In the genomic region with DNA sequence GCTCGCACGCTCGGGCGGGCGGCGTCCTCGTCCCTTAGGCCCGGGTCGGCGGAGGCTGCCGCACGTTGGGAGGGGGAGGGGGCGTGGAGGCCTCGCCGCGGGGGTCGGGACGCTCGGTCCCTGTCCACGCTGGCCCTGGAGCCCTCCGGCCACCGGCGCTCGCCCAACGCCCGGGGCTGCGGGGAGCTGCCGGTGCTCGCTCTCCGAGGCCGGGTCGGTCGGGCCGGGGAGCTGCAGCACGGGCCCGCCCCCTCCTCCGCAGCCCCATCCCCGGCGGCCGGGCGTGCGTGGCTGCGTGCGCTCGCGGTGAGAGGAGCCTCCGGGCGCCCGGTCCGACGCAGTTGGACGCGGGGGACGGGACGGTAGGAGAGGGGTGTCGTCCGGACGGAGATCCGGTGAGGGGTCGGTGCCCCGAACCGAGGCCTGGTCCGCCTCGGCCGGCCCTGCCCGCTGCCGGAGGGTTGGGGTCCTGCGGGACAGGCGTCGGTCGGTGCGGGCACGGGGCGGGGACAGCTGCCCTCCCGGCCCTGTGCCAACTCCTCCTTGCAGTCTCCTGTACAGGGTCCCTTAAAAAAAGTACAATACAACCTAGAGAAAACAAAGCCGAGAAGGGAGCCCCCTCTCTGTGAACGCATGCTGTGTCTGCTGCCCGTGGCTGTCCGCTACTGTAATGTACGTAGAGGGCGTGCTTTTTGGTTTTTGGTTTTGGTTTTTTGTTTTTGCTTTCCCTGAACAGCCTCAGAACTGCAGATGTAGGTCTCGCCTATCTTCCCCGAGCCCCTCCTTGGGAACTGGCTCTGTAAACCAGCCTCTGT, we compare ENCODE assay signal across 8 mouse cellular contexts. TPM values are rescaled to one million over a fixed set of nuclear protein-coding genes. Genes with fewer than 3 reads are reported as not detected.
DNase-seq lines count a peak whose midpoint lies in the region; ATAC-seq and TF ChIP-seq lines count a peak whose summit lies in the region.

No protein-coding gene starts in this region.

- H3K4me1 ChIP-seq in cerebellum, adult 2 months (ENCODE audit: control insufficient read depth, insufficient read depth, low read length): peaks cover 9% of the 10 kb centered on the region
- peaks cover 20% of the 10 kb centered on the region for H3K4me1 ChIP-seq in hindbrain, embryonic 12.5 days

- no peaks in the 10 kb centered on the region for H3K36me3 ChIP-seq in hindbrain, embryonic 12.5 days

- peak overlapping the region; percentile 93 for H3K9ac ChIP-seq in hindbrain, embryonic 12.5 days

- no peaks in the 10 kb centered on the region for H3K27me3 ChIP-seq in cerebellum, adult 2 months (ENCODE audit: control insufficient read depth, insufficient read depth, low read length)
- H3K27me3 ChIP-seq in hindbrain, embryonic 12.5 days: no peaks in the 10 kb centered on the region

- peak; percentile 73 for ATAC-seq in hindbrain, embryonic 12.5 days (ENCODE audit: low FRiP score)

- H3K27ac ChIP-seq in cerebellum, adult 2 months (ENCODE audit: insufficient read depth, low read length): peak overlapping the region; percentile 65
- H3K27ac ChIP-seq in hindbrain, embryonic 12.5 days: peak overlapping the region; percentile 90

- peak; percentile 61 for DNase-seq in Muller cell, postnatal 12 days (ENCODE audit: inconsistent ontology term)
- peak; percentile 57 to 70 for DNase-seq in cerebellum, adult 2 months
- peak; percentile 55 to 64 for DNase-seq in frontal cortex, postnatal 10 days (ENCODE audit: low spot score in 2 of 2)
- DNase-seq in layer of hippocampus, postnatal 25 days (ENCODE audit: extremely low spot score in 1 of 2, low spot score in 1 of 2): peak; percentile 49 to 53
- DNase-seq in lung, postnatal 14 days: peak; percentile 56
- peak; percentile 56 for DNase-seq in retina, postnatal 1 day
- peak; percentile 44 for DNase-seq in urinary bladder, postnatal 25 days (ENCODE audit: low spot score)

- no peak for TF ChIP-seq POLR2A in cerebellum, adult 2 months (IDR thresholded peaks at IDR 0.05; ENCODE audit: borderline replicate concordance, insufficient read depth, low read length)

- H3K4me2 ChIP-seq in hindbrain, embryonic 12.5 days (replicated peaks): peak overlapping the region; percentile 68

- H3K4me3 ChIP-seq in cerebellum, adult 2 months (replicated peaks; ENCODE audit: insufficient read depth, low read depth, low read length): peak overlapping the region; percentile 61
- H3K4me3 ChIP-seq in hindbrain, embryonic 12.5 days: peak overlapping the region; percentile 97

- TF ChIP-seq CTCF in cerebellum, adult 2 months (IDR thresholded peaks at IDR 0.05; ENCODE audit: borderline replicate concordance, insufficient read depth, low read depth, low read length): no peak

- 1% methylated on average over 82 of the region's 83 CpGs for WGBS in cerebellum, adult 2 months
- under 1% methylated on average over 75 of the region's 83 CpGs for WGBS in hindbrain, embryonic 12.5 days

- H3K9me3 ChIP-seq in hindbrain, embryonic 12.5 days (replicated peaks): no peaks in the 10 kb centered on the region

RNA-seq across cellular contexts. Expression of gene Pdcd4, which starts 11.7 kb away (rescaled TPM):
- polyA plus RNA-seq in cerebellum, adult 2 months (2012; rRNA removed): 40.0 and 42.3 TPM in 2 replicates
- polyA plus RNA-seq in hindbrain, embryonic 12.5 days (2016; fragmentation: Nextera tagmentation; extraction: Ambion mirVana): 103 and 113 TPM in 2 replicates
- total RNA-seq in layer of hippocampus, postnatal 25 days (2021): 100 to 1,000 TPM; 118 to 120 TPM

RNA-seq across cellular contexts. Expression of gene Shoc2, which starts 40.4 kb away (rescaled TPM):
- 31.0 and 31.9 TPM in 2 replicates for polyA plus RNA-seq in cerebellum, adult 2 months (2012; rRNA removed)
- 73.3 and 77.5 TPM in 2 replicates for polyA plus RNA-seq in hindbrain, embryonic 12.5 days (2016; fragmentation: Nextera tagmentation; extraction: Ambion mirVana)
- 10 to 100 TPM; 47.8 to 49.1 TPM for total RNA-seq in layer of hippocampus, postnatal 25 days (2021)

RNA-seq across cellular contexts. Expression of gene Bbip1, which starts 40.7 kb away (rescaled TPM):
- 73.3 and 81.1 TPM in 2 replicates for polyA plus RNA-seq in cerebellum, adult 2 months (2012; rRNA removed)
- polyA plus RNA-seq in hindbrain, embryonic 12.5 days (2016; fragmentation: Nextera tagmentation; extraction: Ambion mirVana): 113 and 119 TPM in 2 replicates
- 10 to 100 TPM; 53.3 to 54.2 TPM for total RNA-seq in layer of hippocampus, postnatal 25 days (2021)

Comparison
In these comparisons a context has a peak if more than half of its experiments do, and no peak if none do; other contexts are left out.
1. Peak in every context shown above with its lines: DNase-seq, ATAC-seq, H3K4me3 ChIP-seq and H3K27ac ChIP-seq.